Mouse (Mus musculus) MN1 (cell line): ENCODE data around the gene Pcolce2.

Source experiments
- DNase-seq: peaks from one replicate; pipeline ENCODE4 v3.0.0-alpha.2; 2016; ENCODE audit warnings: low spot score

The Pcolce2 gene

DNA sequence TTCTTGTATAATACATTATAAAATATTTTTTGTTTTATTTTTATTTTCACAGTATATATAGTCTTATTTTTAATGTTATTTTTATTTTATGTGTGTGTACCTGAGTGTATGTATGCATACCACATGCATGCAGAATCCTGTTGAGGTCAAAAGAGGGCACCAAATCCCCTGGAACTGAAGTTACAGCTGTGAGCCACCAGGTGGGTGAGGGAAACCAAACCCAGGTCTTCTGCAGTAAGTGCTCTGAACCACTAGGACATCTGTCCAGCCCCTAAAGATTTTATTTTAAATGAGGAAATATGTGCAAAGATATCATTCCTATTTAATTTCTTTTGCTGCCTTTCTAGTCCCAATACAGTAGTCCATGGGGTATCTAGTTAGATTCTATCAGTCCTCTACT, 71.5 kb downstream of the Pcolce2 start:
- DNase-seq: no peak

DNA sequence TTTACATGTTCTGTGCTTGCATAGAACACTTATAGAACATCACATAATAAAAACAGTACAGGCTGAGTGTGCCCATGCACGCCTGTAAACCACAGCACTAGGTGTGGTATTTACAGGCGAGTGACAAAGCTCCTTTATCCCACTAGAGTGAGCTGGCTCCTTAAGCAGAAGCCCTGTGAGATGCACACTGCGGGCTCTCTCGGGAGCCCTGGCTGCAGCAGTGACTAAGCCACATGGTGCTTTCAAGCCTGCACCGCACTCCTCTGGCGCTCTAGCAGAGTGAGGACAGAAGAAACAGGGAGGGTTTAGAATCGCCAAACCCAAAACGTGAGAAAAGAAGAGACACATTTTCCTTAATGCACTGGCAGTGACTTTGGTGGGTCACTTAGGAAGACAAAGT, 75.2 kb downstream of the Pcolce2 start:
- no peak for DNase-seq

DNA sequence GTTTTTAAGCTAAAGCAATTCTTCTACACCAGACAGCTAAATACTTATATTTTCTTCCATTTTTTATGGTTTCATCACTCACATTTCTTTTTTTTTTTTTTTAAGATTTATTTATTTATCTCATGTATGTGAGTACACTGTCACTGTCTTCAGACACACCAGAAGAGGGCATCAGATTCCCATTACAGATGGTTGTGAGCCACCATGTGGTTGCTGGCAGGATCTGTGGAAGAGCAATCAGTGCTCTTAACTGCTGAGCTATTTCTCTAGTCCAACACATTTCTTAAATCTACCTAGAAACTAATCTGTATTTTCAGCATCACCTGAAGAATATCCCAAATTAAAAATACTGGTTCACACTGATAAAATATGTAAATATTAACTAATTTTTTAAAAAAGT, 98.8 kb downstream of the Pcolce2 start:
- no peak for DNase-seq

GRCm38 (mm10) chr9:95744845-95745613, 107.6 kb downstream of the Pcolce2 start:
- DNase-seq: no peak

- no peak for DNase-seq
These were observed 109.9 kb downstream of the Pcolce2 start for GRCm38 (mm10) chr9:95747298-95747697.
